Mouse (Mus musculus) cortical plate, adult 2 months (tissue): ENCODE measurements around the gene Gm8439.

Experiments used
- CTCF ChIP-seq: fragments of 200-500 bp; IDR thresholded peaks from 2 replicates; pipeline ENCODE4 v1.5.1; 2011; ENCODE audit warnings: mild to moderate bottlenecking, control low read depth, low read length; ENCODE audit not compliant: insufficient read depth; ENCODE audit errors: extremely low read depth
- POLR2A ChIP-seq: fragments of 200-500 bp; IDR thresholded peaks from 2 replicates; pipeline ENCODE4 v1.6.1; 2011; ENCODE audit warnings: mild to moderate bottlenecking, low read length, control low read depth; ENCODE audit not compliant: insufficient read depth; ENCODE audit errors: extremely low read depth

DNA sequence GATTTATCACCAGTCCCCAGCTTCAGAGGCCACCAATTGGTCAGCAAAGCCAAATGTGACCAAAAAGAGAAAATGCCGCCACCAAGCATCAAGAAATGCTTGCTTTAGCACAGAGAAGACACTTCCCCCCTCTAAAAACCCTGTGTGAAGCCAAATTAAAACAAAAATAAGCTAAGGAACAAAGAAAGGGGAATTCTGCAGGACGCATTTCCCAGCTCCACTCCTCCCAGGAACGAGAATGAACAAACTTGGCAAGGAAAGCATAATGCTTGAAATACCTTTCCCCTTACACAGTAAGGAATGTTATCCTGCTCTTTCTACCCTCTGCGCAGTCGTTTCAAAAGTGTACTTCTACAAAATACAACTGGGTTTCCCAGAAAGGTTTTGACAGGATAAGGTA is 20.5 kb upstream of the Gm8439 start:
- TF ChIP-seq POLR2A, result no peak
- TF ChIP-seq CTCF, result no peak
